Mouse (Mus musculus) embryo, embryonic 9.5 days (tissue): Measurements from ENCODE around the gene Gatad2a.
A peak's percentile ranks its signal among the peaks of the same experiment; 100 is the strongest.
"Not testable (repeated sequence)": the region's sequence is repeated elsewhere in the genome, so short reads cannot be mapped to it uniquely, and the experiment has no call there.

Experiments used
- DNase-seq: peaks from one replicate; pipeline ENCODE4 v3.0.0-alpha.2; 2017; ENCODE audit errors: extremely low spot score

Gene Gatad2a

DNA sequence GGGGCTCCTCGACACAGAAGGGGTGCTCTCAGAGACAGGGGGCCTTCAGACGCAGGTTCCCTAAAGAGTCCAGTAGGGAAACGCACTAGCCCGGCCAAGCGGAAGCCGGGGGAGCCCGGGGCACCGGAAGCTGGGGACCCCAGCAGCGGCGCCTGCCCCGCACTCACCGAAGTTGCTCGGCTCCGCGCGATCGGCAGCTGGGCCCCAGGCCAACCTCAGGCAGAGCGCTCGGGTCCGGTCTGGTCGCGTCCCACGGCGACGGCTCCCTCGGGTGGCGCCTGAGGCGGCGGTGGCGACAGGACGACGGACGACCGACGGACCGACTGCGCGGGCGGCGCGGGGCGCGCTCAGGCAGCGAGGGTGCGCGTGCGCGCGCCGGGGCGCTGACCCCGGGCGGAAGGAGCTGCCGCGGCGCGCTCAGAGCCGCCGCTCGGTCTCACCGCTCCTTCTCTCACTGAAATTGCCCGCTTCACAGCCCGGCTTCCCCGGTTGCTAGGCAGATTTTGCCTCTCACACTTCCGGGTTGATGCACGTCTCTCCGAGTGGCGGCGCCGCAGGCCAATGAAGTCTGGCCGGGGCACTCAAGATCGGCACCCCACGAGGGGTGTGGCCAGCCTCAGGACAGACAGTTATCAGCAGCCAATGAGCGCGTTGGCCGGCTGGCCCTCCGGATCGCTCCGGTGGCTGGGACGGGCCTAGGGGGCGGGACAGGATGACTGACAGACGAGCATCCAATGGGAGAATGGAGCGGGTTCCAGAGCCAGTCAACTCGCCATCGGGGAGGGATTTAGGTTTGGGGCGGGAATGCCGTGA is at the start of gene Gatad2a:
Gene Gatad2a, minus strand, starts transcription at position 609 of the 813 bp plus-strand sequence.
- DNase-seq: peak; percentile 100

DNA sequence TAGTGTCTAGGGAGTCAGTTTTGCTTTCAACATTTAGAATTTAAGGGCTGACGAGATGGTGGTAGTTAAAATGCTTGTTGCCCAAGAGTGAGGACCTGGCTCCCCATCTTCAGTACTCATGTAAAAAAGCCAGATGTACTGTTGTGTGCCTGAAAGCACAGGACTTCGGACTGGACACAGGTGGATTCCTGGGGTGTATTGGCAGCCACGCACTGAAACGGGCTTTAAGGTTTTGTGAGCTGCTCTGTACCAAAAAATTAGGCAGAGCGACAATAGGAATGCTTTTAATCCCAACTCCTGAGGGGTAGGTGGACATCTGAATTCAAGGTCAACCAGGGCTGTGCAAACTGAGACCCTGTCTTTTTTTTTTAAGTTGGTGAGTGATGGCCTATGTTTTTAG is 47.8 kb upstream of the Gatad2a start:
- DNase-seq: no peak

DNA sequence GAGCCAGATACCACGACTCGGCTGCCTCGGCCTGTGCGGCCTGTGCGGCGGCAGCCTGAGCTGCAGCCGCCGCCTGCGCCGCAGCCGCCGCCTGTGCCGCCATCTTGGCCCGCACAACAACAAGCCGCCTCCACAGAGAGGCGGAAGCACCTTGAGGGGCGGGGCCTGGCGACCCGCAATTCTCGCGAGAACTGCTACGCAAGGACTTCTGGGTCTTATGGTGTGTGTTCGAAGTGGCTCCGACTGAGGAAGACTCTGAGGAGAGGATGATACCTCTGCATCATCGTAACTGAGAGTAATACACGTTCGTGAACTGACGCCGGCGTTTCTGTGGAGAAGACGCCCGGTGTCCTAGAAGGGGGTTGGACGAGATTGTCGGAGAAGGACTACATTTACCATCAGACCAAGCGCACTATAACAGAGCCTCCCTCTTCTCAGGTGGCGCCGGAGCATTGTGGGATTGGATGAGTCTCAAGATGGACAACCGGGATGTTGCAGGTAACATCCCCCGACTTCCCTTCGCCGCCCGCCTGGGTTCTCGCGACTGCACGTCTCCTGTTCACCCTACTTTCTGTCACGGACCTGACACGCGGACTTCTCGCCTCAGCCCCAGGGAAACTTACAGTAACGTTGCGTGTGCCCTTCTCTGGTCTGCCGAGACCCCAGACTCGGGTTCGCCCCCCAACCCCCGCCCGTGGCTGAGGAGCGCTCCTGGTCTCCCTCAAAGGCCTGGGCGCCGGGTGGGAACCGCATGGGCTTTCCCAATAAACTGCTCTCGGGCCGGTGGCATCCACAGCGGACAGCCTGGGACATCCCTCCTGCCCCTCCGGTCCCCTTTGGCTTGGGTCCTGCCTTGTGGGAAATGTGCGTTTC is 46.6 kb upstream of the Gatad2a start, which contains the start of the genes Mau2 and Sugp1:
Gene Mau2, minus strand, starts transcription at position 152 of the 873 bp plus-strand sequence.
Gene Sugp1, plus strand, starts transcription at position 231 of the 873 bp plus-strand sequence.
- peak; percentile 96 for DNase-seq

DNA sequence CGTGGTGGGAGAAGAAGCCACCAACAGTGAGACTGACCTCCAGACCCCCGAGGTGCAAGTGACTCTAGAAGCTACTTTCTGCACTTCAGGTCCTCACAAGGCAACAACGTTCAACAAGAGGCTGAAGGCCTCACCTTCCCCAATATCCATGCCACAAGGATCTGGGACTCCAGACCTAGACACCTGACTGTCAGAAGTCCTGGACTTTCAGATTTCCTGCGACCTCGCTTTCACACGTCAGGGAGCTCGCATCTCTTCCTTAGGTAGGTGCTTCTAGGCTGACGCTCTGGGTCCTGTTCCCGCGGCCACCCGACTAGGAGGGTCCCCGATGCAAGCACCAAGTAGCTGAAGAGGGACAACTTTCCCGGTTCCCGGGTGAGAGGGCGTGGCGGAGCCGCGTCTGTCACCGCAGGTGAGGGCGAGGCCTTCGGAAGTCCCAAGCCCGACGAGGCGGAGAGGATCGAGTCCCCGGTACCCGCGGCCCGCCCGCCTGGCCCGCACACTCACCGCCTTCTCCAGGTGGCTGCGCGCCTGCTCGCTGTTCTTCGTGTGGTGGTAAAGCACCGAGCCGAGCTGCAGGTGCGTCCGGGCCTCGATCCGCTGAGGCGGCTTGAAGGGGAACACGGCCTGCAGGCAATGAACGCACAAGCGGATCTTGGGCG is 45.8 kb upstream of the Gatad2a start:
- no peak for DNase-seq

DNA sequence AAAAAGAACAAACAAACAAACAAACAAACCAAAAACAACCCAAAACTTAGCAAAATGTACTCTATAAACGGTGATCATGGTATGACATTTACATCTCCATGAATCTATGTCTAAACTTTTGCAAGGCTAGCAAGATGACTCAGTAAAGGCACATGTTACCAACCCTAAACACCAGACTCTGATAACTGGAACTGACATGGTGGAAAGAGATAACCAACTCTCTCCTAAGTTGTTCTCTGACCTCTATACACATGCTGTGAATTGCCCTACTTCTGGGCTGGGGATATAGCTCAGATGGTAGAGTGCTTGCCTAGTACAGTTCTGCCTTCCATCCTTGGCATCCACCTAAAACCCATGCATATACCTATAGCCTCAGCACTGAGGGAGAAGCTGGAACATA is 41.8 kb upstream of the Gatad2a start:
- no peak for DNase-seq

DNA sequence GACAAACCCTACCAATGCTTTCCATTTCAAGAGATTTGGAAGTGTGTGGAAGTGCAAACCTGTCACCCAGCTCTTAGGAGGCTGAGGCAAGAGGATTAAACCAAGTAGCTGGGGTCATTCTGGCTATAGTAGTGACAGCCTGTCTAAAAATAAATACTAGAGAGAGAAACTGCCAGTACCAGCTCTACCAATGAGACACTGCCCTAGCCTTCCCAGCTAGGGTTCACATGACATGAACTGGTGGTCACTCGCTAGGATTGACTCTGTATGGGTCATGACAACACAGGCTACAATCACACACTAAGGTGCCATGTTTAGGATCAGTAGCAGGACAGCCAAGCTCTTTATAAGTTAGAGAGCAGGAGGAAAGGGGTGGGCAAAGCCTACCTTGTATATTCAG is 34.1 kb upstream of the Gatad2a start:
- no peak for DNase-seq

DNA sequence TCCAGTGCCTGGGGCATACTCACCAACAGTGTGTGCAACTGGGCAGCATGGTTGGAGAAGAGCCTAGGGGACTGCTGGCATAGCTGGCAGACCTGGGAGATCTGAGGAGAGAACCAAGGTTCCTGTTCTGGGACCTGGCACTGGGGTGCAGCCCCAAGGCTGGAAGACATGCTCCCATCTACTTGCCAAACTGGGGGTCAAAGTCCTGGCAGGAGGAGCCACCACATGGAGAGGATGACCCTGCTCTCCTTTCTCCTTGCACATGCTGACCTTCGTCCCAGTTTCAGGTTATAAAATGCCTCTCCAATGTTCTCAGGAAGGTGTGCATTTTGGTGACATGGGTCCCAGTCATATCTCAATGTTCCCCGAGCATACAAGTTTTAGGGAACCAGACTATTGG is 30.0 kb upstream of the Gatad2a start:
- DNase-seq: no peak

DNA sequence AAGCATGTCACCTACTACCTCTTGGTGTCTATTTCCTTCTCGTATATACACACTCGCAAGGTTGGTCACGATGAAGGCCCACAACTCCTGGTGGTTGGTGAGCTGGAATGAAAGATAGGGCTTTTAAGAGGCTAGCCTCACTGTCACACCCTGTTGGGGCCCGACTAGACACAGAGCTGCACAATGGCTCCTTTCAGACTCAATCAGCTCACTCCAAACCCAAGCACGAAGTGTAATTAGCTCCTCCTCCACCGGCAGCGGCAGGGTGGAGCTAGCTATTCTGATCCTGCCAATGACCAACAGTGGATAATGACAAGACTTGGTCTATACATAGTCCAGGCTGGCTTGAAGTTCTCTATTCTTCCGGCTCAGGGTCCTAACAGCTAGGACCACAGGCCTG is 27.4 kb upstream of the Gatad2a start:
- no peak for DNase-seq

DNA sequence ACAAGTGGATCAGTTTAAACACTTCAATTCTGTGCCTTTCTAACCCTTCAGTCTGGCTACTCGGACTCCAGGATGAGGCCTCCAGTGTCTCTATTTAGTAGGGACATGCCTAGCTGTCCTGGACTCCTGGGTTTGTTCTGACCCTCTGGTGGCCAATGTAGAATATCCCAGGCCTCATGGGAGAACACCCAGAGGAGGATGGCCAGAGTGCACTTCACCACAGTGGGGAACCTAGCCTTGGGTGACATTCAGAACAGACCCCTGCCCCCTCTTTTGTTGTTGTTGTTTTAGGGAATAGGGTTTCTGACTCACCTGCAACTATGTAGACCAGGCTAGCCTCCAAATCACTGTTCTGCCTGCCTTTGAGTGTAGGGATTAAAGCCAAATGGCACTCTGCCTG is 18.8 kb upstream of the Gatad2a start:
- DNase-seq: no peak

DNA sequence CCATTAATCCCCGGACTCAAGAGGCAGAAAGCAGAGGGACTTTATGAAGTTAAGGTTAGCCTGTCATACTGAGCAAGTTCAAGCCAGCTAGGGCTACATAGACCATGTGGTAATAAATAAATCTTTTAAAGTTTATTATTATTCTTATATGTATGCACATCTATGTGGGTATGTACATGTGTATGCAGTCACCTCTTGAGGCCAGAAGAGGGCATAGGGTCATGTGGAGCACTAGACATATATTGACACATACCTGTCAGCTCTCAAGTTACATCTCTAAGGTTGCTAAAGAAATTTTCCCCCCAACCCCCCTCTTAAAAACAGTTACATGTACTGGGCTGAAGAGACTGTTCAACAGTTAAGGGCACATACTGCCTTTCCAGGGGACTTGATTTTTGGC is 16.6 kb upstream of the Gatad2a start:
- no peak for DNase-seq

DNA sequence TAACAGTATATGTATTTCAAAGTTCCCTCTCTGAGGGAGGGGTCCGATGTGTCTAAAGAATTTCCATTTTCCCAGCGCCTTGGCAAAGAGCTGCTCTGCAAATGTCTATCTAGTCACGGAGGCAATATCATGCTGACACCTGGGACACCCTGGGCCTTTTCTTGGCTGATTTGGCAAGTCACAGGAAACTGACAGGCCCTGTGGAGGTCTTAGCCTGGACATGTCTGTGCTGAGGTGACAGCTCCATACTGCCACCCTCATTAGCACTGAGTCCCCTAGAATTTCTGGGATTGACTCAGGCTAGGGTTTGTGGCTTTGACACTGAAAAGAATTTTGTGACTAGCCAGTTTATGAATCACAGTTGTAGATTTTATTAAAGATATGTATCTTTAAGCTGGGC is 16.2 kb upstream of the Gatad2a start:
- no peak for DNase-seq

DNA sequence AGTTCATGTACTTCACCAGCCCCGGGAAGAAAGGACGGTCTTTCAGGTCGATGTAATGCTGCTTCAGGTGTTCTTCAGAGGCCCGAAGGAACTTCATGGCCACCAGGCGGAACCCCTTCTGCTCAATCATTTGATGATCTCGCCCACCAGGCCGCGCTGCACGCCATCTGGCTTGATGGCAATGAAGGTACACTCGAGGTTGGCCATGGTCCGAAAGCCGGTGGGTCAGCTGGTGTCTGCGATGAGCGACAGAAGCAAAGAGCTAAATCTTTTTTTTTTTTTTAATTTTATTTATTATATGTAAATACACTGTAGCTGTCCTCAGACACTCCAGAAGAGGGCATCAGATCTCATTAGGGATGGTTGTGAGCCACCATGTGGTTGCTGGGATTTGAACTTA is 14.6 kb upstream of the Gatad2a start:
- not testable (repeated sequence) for DNase-seq

DNA sequence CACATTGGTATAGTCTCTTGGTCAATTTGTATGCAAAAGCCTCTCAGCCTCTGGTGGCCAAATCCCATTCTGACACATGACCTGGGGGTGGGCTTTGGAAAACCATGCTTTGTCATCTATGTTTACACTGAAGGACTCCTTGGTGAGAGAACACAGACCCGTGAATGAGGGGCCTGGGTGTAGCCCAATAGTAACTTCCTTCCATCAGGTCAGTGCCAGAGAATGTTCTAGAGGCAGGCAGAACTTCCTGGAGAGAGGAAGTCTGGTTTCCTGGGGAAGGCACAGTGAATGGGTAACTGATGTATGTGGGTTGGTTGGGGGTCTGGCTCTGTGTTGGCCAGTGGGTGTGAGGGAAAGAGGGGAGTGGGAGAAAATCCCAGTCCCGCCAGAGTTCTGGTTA is 9.0 kb upstream of the Gatad2a start:
- DNase-seq: no peak

DNA sequence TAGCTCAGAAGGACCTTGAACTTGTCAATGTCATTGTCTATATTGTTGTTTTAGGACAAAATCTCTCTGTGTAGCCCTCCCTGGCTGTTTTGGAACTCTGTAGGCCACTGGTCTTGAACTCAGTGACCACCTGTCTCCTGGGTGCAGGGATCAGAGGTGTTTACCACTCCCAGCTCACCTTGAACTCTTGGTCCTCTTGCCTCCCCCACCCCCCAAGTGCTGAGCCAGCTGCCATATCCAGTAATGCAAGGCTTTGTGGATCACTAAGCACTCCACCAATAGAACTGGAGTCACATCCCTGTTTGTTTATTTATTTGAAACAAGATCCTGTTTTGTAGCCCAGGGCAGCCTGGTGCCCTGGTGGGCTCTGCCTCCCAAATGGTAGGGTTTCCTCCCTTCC is 8.2 kb upstream of the Gatad2a start:
- DNase-seq: no peak

DNA sequence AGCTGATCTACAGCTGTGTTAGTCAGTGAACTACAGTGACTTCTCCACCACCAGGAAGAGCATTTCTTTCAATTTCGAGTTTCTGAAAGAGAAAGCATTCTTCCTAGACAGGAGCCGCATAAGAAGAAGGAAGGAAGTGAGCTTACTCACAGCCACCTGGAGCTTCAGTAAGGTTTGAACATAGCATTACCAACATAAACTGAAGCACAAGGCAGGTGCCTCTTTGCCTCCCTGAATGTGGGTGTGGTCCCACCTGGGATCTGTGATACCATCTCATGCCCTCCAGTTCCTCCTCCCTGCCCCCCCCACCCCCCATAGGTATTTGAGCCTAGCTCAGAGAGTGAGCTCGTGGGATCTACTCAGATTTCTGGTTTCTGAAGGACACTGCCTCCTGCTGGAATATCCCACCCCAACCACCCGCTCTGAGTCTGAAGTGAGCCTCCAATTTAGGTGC is 7.0 kb upstream of the Gatad2a start:
- DNase-seq: no peak

DNA sequence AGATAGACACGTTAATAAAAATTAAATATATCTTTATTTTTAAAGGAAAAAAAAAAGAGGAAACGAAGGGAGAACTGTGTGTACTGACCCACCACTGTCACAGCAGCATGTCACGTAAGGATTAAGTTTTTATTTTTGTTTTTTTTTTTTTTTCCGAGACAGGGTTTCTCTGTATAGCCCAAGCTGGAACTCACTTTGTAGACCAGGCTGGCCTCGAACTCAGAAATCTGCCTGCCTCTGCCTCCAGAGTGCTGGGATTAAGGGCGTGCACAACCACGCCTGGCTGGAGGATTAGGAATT is 5.7 kb upstream of the Gatad2a start:
- not testable (repeated sequence) for DNase-seq

DNA sequence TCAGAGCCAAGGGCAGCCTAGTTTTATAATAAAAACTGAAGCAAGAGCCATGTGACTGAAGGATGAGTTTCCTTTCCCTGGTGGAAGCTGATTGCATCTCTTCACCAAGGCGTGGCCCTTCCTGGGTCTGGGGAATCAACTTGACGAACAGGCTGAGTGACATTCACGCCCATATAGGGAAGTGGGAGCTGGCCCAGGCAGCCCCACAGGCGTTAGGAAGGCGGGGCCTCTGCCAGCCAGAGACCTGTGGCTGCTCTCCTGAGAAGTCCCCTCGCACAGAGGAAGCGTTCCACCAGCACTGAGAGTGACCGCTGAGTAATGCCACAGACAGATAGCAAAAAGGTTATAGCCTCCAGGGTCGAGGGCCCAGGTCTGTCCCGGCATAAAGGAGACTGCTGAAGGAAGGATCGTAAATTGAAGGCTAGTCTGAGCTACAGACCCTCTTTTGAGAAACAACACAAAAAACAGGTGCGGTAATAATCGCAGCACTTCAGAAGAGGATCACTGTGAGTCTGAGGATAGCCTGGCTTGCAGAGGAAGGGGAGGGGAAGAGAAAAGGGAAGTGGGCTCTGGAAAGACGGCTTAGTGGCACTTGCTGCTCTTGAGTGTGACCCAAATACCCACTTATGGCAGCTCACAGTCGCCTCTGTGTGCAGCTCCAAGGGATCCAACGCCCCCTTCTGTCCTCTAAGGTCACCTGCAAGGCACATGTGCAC is 5.2 kb upstream of the Gatad2a start:
- DNase-seq: peak; percentile 61

DNA sequence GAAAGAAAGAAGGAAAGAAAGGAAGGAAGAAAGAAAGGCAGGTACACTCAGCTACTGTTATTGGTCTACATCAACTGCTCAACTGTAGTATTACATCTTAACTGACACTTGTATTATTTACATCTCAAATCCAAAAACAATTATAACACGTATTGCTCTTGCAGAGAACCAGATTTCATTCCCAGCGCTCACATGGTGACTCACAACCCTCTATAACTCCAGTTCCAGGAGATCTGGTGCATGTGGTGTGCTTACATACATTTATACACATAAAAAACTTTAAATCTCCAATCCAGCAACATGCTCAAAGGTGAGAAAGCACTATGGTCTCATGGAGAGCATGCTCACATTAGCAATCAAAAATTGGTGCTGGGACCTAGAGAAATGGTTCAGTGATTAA is 4.0 kb upstream of the Gatad2a start:
- no peak for DNase-seq

DNA sequence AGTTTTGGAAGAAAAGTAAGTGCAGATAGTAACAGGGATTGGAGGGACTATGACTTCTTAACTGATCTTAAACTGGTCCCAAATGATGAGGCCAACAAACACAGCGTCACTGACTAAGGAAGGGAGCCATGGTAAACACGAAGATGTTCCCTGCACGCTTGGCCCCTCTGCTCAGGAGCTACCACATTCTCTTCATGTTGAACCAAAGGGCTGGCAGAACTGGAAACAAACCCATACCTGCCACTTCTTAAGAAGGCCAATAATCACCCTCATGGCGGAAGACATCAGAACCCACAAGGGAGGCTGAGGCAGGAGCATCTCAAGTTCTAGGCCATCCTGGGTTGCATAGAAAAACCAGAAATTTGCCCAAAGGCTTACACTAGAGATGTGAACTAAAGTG is 3.1 kb upstream of the Gatad2a start:
- no peak for DNase-seq

DNA sequence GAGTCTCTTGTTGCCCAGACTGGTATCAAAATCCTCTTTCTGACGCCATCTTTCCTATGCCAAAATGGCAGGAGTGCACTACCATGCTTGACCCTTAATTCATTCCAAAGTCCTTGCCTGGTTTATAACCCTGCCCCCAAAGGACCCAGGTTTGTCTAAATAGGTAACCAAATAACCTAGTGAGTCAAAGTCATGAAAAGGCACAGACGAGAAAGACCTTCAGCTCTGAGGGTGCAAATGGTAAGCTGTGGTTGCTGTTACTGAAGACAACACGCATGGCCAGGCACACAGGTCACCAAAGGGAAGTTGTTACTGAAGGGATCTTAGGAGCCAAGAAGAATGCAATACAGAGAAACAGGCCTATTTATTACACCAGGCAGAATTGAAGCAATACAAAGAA is 2.5 kb upstream of the Gatad2a start:
- DNase-seq: no peak

DNA sequence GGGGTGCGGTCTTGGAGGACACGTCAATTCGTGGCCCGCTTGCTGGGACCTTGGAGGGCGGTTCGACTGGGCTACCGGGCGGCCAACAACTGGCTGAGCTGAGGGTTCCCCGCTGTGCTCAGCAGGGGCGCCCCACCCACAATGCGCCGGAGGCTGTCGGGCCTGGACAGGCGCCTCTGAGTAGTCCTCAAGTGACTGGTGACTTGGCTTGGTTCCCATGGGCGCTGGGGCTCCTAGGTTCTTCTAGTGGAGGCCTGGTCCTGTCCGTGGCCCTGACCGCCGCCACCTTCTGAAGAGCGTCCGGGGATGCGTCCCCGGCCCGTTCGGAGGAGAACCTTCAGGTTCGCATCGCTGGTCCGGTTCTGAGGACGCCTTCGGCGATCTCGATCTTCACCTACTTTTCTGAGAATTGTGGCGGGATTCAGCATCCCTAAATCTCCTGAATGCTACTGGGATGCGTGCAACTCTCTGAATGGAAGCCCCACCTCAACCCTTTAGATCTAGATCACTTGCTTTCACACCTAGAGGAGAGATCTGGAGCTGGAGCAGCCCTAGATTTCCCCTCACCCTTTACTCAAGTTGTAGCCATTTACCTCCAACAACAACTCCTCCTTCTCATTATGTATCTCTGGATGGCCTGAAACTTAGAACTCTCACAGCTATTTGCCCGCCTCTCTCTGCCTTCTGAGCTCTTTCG is 553 bp upstream of the Gatad2a start:
- DNase-seq: no peak
